Mouse (Mus musculus): ENCODE results near the gene Pik3ip1.
A peak's percentile ranks its signal among the peaks of the same experiment; 100 is the strongest.

The Pik3ip1 gene

DNA sequence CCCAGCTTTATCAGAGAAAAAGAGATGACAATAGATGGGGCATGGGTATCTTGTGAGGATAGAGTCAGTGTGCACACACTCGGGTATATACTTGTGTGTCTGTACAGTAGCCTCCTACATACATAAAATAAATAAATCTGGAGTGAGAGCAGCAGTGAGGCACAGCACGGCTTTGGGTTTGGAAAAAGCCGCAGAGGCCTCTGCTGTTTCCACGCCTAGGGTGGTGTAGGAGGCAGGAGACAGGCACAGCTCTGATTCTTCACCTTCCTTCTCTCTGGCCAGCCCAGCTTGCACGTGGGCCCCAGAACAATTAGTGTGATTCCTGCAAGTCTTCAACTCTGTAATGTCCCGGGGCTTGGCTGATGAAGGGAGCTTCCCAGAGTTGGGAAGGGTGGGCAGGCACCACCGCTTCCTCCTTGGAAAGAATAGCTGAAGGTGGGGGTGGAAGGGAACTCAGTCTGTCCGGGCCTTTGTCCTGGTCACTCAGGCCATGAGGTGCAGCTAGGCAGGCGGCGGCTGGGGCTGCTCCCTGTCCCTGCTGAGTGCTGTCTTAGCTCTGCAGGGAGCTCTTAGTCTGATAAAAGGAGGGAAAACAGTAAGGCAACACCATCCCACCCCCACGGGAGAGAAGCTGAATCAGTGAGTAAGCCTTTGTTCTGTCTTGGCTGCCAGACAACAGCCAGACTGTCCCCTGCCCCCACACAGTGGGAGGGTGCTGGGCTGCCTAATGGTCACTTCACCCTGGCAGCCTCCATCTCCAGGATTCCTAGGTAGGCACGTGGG, 7.2 kb downstream of the Pik3ip1 start:
- DNase-seq (ENCODE audit: low read depth, low spot score) = peak; percentile 72

DNA sequence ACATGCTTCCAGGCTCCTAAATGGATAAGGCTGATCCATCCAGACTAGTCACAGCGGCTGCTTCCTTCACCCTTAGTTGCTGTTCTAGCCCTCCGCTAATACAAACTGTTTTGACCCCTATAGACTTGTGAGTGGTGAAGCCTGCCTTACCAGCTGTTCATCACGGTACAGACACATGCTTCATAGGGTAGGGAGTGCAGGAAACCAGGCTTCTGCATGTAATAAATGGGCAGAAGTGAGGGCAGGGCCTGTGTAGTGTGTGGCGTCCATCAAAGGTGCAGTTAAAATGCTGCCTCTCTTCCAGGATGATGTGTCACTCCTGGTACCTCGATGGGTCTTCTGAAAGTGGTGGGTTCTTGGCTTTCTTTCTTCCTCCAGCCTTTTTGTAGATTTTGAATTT, 7.8 kb downstream of the Pik3ip1 start:
- DNase-seq (ENCODE audit: low read depth, low spot score) = no peak

DNA sequence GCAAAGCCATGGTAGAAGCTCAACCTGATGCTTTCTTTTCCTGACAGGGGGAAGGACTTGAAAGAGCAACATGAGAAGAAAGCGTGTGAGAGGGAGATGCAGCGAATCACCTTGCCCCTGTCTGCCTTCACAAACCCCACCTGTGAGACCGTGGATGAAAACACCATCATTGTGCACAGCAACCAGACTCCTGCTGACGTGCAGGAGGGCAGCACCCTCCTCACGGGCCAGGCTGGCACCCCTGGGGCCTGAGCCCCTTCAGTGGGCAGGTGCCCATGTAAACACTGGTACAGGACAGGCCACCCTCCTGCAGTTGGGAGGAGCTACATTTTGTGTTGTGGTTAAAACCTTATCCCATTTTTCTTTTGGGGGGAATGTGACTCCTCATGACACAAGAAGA, 11.3 kb downstream of the Pik3ip1 start:
- no peak for DNase-seq (ENCODE audit: low read depth, low spot score)

DNA sequence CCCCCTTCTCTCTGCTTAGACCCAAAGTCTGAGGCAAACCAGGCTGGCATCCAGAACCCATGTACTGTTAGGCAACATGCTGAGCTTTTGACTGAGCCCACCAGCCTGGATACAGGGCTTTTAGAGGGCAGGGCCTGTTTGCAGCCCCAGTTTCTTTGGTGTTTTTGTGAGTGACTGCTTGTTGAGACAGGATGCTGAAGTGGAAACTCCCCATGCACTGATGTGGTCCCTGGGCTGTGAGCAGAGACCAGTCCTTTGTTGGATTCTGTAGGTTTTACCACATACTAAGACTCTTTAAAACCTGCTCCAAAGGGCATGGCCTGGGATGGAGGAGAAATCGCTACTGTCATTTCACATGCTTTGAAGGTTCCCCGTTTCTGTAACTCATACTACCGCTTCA, 14.7 kb downstream of the Pik3ip1 start:
- DNase-seq (ENCODE audit: low read depth, low spot score) = no peak

DNA sequence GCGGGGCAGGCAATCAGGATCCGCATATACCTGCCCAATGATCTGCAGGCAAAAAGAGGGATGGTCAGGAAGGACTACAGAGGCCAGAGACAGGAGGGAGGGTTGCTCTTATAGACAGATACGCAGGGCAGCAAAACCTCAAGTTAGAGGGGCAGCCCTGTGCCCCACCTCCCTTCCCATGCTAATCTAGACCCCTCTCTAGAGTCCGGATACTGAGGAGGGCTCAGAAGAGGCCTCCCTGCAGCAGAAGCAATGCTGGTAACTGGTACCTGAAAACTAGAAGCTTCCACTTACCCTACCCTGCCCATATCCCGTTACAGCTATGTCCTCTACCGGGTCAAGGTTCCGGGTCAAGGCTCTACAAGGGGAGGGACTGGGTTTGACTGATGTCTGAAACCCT, 16.1 kb downstream of the Pik3ip1 start:
- no peak for DNase-seq (ENCODE audit: low read depth, low spot score)

DNA sequence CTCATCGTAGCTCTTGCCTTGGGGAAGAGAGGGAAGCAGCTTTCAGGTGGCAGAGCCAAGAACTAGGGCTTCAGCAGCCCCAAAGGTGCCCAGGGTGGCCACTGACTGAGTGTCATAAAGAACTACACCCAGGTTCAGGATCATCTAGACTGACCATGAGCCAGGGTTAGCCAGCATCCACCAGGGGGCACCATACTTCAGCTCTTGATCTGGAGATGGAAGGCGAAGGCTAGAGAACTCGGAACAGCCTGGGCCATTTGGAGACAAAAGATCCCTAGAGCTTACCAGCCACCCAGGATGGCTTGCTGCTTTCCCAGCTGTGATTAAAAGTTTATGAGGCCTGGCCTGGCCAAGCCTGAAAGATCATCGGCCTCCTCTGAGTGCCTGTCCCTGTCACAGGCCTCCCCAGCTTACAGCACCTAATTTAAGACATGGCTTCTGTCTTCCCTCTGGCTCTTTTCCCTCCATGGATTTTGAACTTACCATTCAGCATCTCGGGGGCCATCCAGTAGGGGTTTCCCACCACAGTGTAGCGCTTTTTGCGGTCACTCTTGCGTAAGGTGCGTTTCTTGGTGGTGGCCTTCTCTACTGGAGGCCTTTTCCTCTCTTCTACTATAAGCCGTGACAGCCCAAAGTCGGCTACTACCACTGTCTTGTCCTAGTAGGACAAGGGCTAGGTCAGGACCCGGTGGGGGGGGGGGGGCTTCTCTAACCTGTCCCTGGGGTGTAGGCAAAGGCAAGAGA, 17.1 kb downstream of the Pik3ip1 start:
- no peak for DNase-seq (ENCODE audit: low read depth, low spot score)

DNA sequence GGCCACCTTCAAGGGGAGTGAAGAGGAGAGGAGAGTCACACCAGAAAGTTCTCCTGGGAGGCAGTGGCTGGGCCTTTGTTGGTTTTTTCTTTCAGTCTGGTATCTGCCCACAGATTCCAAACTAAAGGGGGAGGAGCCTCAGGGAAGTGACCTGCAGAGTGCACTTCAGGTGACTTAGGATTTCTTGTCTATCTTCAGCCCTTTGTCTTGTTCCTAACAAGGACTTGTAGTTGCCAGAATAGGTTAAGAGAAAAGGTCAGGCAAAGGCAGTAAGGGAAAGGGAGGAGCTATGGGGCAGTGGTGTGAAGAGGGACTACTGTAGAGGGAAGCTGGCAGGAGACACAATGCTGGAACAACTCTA, 17.6 kb downstream of the Pik3ip1 start:
- DNase-seq (ENCODE audit: low read depth, low spot score) = no peak

DNA sequence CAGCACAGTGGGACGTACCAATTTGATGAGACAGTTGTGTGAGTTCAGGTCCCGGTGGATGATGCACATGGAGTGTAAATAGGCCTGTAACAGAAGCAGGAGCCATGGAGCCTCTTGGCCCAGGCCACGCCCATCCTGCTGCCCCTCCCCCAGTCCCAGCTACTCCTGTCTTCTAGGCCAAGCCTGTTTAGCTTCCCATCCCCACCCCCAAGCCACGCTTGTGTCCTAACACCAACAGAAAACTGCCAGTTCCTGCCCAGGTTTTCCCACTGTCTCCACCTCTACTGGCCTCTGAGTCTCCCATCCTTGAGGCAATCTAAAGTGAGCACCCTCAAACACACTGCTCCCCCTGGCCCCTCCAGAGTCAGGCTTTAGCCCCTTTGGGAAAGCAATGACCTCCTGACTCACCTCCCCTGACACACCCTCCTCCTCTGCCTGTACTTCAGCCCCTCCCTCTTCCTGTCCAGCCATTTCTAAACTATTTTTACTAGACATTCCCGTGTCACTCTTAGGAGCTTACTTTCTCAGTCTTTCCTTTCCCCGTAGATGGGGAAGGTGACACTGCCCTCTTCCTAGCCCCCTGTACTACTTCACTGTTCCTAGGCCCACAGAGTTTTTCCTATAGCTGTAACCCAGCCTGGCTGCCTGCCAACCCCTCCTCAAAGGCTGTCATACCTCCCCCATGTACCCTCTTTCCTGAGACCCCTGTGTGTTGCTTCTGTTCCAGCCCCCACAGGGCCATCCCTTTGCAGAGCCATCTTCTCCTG, 18.6 kb downstream of the Pik3ip1 start:
- no peak for DNase-seq (ENCODE audit: low read depth, low spot score)

DNA sequence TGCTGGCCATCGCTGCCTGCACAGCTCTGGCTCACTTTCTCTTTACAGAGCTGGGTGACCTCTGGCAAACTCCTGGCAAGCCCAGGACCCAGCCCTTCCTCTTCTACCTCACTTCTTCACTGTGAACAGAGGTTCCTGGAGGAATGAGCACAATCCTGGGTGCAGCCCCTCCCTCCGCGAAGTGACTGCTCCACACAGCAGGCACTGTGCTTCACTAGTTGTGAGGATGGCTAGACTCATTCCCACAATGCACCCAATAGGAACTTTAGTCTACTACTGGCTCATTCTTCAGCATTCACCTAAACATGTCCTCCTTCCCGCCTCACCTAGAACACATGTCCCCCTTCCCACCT, 19.1 kb downstream of the Pik3ip1 start:
- no peak for DNase-seq (ENCODE audit: low read depth, low spot score)

DNA sequence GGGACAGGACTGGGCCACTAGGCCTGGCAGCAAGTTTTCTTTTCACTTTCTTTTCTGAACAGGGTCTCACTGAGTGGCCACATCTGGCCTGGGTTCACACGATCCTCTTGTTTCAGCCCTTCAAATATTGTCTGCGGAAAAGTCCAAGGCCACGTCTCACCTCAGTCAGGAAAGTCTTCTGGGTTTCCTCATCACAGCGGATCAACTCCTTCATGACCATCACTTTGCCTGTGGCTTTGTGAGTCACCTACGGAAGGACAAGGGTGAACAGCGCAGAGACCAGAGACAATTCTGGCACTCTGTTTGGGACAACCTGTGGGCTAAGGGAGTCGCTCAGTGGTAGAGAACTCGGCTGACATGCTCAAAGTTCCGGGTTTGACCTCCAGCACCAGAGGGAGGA, 21.9 kb downstream of the Pik3ip1 start:
- DNase-seq (ENCODE audit: low read depth, low spot score) = no peak

DNA sequence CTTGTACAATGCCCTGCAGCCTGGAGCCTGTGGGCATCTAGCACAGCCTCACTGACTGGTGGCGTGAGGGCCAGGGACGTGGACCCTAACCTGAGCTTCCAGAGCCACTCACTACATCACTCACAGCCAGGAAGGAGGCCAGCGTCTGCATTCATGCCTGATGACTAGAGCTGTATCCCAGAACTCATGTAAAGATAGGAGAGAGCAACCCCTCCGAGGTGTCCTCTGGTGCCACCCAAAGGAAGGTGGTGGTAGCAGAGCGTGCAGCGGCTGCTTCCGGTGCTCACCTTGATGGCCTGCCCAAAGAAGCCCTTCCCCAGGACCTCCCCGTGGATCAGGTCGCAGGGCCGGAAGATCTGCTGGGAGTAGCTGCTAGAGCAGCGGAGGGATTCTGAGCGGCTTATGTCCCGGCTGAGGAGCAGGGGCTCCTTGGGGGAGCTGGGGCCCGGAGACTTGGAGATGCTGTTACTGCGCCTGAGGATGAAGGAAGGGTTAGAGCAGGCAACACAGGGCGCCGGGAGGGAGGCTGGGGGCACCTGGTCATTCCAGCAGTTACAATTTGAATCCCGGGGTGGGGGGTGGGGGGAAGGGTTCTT, 22.9 kb downstream of the Pik3ip1 start:
- DNase-seq (ENCODE audit: low read depth, low spot score) = no peak

DNA sequence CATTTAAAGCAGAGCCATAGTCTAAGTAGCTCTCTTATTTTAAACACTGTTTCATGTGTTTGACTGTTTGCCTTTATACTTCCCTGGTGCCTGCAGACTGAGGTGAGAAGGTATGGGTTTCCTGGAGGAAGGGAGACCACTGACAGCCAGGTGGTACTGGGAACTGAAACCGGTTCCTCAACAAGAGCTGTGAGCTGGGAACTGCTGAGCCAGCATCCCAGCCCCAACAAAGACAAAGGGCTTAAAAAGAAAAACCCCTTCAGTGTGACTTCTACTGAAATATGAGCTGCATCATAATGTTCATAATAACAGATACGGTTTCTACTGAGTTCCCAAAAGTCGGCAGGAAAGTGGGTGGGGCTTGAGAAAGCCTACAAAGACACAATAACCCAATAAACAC, 32.7 kb downstream of the Pik3ip1 start:
- DNase-seq (ENCODE audit: low read depth, low spot score) = no peak

DNA sequence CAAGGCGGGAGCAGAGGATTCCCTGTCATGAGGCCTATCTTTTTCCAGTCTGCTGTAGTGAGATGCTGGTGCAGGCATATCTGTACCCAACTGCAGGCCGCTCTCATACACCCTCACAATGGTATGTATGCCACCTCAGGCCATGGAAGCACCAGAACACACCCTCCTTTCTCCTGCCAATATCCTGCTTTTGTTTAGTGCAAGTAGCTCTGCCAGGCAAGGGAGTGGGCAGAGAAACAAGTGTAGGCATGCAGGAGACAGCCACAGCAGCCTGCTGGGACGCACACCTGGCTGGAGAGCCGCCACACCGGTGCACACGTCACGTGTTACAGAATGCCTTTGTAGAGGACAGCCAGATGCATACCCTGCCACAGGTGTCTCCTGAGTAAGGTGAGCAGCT, 36.2 kb downstream of the Pik3ip1 start:
- no peak for DNase-seq (ENCODE audit: low read depth, low spot score)

DNA sequence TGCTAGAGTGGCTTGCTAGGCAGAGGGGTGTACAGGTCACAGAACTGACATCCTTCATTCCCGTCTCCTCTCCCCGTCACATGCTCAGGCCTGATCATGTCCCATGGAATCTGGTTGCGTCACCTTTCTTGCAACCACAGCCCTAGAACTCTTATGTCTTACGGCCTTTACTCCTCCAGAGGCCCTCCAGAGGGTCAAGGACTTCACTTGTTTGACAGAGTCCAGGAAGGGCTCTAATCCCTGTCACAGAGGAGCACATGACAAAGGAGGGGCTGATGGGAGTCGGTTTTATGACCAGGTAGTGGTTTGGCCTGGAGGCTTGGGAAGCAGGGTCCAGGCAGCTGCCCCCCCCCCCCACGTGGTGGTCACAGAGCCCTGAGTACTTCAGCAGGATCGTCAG, 38.8 kb downstream of the Pik3ip1 start:
- DNase-seq (ENCODE audit: low read depth, low spot score) = no peak

DNA sequence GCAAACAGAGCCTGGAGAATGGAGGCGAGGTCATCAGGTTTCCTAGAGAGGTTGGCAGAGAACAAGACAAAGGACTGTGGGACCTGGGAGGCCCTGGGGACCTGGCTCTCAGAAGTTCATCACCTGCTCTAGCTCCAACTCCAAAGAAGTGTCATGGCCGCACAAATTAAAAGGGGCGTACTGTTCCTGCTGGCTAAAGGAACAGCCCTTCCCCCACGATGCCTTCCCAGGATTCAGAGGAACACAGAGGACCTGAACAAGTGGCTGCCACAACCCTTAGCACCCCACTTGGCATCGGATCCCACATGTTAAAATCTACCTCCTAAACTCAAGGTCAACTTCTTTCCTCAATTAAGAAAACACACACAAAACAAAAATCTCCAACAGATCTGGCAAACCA, 39.2 kb downstream of the Pik3ip1 start:
- no peak for DNase-seq (ENCODE audit: low read depth, low spot score)

DNA sequence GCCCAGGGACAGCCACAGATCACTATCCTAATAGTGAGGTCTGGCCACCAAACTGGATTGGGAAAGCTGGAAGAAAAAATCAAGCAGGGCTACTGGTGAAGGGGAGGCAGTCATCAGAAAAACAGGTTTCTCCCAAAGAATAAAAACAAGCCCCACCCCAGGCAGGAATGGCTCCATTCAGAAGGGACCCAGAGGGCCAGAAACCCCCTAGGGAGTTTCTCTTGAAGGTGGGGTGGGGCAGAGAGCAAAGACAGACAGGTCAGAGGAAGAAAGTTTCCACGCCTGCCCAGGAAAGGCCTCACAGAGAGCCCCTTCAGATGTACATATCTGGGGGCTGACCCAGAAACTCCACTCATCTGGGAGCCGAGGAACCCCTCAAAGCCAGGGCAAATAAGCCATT, 40.0 kb downstream of the Pik3ip1 start:
- DNase-seq (ENCODE audit: low read depth, low spot score) = no peak

DNA sequence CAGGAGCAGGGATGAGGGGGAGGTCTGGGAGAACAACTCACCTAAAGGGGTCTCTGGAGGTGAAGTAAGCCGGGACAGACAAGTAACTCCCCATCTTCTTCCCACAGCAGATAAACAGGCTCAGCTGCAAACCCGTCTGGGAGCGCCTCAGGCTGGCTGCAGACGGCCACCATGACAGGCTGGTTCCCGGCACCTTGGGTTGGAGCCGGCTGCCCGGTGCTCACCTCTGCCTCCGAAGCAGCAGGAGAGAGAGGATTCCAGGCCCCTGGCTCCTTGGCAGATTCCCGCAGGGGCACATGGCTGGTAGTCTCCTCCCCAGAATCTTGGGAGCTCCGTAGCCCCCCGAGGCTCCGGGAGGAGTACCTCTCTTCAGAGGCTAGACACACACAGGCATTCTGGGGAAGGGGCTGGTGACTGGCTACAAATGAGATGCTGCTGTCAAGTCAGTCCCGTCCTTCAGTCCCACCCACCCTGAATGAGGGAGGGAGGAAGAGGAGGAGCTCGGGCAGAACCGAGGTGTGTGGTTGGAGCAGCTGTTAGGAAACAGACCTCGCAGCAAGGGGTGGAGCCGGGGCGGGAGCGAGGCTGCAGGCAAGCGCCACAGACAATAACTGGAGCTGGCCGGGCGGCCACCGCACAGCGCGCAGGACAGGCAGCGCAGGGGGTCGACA, 40.9 kb downstream of the Pik3ip1 start:
- peak; percentile 90 for DNase-seq (ENCODE audit: low read depth, low spot score)

DNA sequence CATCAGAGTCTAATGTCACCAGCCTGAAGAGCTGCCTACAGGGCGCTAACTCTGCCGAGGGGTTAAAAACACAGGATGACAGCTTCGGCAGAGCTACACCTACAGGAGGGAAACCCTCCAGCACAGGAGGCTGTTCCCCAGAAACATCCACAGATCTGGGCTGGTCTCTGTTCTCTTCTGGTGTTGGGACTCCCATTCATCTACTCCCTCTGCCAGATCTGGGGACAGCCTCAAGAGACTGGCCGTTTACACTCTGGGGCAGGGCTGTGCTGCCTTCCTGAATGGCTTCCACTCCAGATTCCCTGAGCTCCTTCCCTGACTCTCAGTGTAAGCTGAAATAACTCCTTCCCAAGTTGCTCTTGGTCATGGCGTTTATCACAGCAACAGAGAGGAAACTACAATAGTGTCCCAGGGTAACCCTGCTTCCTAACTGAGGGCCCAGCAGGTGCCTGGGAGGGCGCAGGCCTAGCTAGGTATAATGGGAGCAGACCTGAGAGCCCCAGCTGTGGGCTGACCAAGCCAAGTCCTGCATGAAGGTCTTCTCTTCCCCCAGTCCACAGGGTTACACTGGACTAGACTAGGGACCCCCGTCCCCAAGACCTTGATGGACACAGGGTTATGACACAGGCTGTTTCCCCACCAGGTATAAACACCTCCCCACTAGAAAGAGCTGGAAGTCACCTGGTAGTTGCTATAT, 41.5 kb downstream of the Pik3ip1 start:
- DNase-seq (ENCODE audit: low read depth, low spot score) = no peak

DNA sequence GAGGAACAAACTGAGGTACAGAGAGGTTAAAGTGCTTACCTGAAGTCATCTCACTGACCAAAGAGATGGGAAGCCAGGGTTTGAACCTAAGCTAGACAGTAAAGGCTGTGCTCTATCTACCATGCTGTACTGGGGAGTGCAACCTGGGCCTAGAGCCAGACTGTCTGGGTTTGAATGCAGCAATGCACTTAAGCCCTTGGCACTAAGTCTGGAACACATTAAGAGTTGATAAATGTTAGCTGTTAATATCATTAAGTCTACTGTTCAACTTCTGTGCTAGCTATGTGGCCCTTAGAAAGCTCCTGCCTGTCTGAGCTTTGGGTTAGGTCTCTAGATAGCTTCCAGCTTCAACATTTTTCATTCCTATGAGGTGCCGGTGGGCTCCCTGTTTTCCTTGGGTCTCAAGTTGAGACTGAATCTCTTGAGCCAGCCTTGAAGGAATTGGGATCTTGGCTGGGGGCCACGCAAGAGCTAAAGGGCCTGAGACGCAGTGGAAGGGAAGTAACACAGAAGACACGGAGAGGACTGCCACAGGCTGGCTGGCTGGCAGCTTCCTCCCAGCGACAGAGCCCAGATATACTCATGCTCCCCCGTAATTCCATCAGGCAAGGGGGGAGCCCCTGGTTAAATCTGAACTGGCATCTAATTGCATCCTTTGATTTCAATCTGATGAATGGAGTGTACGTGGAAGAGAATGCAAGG, 43.5 kb downstream of the Pik3ip1 start:
- no peak for DNase-seq (ENCODE audit: low read depth, low spot score)

DNA sequence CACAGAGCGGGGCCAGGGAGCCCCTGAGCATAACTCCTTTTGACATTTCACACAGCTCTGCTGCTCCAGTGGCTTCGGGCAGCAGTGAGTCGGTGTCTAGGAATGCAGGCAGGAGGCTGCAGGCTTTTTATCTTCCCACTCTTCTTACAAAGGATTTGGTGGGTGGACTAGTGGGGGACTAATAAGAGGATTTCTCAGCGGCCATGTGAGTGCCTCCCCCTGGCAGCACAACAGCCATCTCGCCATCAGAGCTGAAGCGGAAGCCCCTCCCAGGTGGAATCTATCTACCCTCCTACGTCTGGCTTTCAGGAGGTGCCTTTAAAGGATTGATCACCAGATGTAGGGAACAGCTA, 44.1 kb downstream of the Pik3ip1 start:
- no peak for DNase-seq (ENCODE audit: low read depth, low spot score)

DNA sequence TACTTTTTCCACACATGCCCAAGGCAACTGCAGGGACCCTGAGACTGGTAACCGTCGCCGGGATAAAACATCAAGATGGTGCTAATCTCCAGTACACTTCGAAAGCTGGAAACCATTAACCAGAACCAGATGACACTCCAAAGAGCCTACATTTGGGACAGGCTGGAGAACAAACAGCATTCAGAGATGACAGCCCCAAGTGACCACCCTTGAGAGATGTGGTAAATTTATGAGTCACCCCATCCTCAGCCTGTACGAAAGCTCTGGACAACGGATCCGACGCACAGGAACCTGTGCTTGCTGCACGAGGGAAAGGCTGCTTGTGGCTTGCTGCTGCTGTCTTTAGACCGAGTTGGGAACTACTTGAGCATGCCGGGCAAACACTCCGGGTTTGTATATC, 44.5 kb downstream of the Pik3ip1 start:
- no peak for DNase-seq (ENCODE audit: low read depth, low spot score)

All from telencephalon, adult 2 months (tissue).